Mouse (Mus musculus) C2C12 (cell line): ENCODE results near the gene Nppc. TPM values are rescaled to one million over a fixed set of nuclear protein-coding genes. Genes with fewer than 3 reads are reported as not detected.
A peak's percentile ranks its signal among the peaks of the same experiment; 100 is the strongest.

Experiments
- H3K27me3 ChIP-seq: one replicate; pipeline ENCODE4 v1.6.1; 2011; ENCODE audit not compliant: control insufficient read depth, insufficient read depth, insufficient read length
- H3K36me3 ChIP-seq: one replicate; pipeline ENCODE4 v1.6.1; 2011; ENCODE audit not compliant: control insufficient read depth, insufficient read depth
- H3K4me3 ChIP-seq: one replicate; pipeline ENCODE4 v1.5.1; 2011; ENCODE audit warnings: mild to moderate bottlenecking, control low read depth; ENCODE audit not compliant: poor library complexity, insufficient read depth, severe bottlenecking
- H3K79me2 ChIP-seq: one replicate; pipeline ENCODE4 v1.6.1; 2011; ENCODE audit not compliant: control insufficient read depth, insufficient read depth
- H3K79me3 ChIP-seq: one replicate; pipeline ENCODE4 v1.6.1; 2011; ENCODE audit warnings: low read depth, control low read depth
- H3ac ChIP-seq: one replicate; pipeline ENCODE3; 2011; ENCODE audit warnings: low read depth; ENCODE audit not compliant: control insufficient read depth, insufficient read length
- CEBPB ChIP-seq: IDR thresholded peaks from one replicate; pipeline ENCODE4 v1.6.1; 2011; ENCODE audit warnings: low read depth, mild to moderate bottlenecking, control low read depth, moderate library complexity
- CTCF ChIP-seq: IDR thresholded peaks from one replicate; pipeline ENCODE4 v1.5.1; 2011; ENCODE audit not compliant: control insufficient read depth, insufficient read depth, insufficient read length
- FOSL1 ChIP-seq: IDR thresholded peaks from one replicate; pipeline ENCODE4 v1.8.0; 2011; ENCODE audit warnings: mild to moderate bottlenecking, low read length; ENCODE audit not compliant: poor library complexity, insufficient read depth, severe bottlenecking
- MAX ChIP-seq: IDR thresholded peaks from one replicate; pipeline ENCODE4 v1.6.1; 2011; ENCODE audit warnings: mild to moderate bottlenecking, control low read depth
- MYOD1 ChIP-seq: IDR thresholded peaks from one replicate; pipeline ENCODE4 v1.6.1; 2011; ENCODE audit warnings: low read depth; ENCODE audit not compliant: control insufficient read depth, insufficient read length
- MYOG ChIP-seq: IDR thresholded peaks from one replicate; pipeline ENCODE4 v1.6.1; 2011; ENCODE audit not compliant: control insufficient read depth, insufficient read length; ENCODE audit errors: extremely low read depth
- USF1 ChIP-seq: IDR thresholded peaks from one replicate; pipeline ENCODE4 v1.6.1; 2011; ENCODE audit warnings: low read depth, mild to moderate bottlenecking, control low read depth, moderate library complexity
- long read RNA-seq, 2 experiments: library from polyadenylated mRNA; unstranded; transcript quantifications; one replicate each; pipeline ENCODE4 v2.0.0; 2019 to 2020
- polyA plus RNA-seq: library from polyadenylated mRNA; unstranded; fragments of >200 nt; fragmentation: generic; extraction: Trizol; gene quantifications from one replicate; pipeline ENCODE4 v1.2.1, GENCODE M21; 2012; ENCODE audit warnings: missing spikeins

The Nppc gene
- not detected for polyA plus RNA-seq
- long read RNA-seq, experiment 1: 0 reads
- long read RNA-seq, experiment 2: 0 reads

- TF ChIP-seq CTCF: peak; percentile 25
- no peak for TF ChIP-seq MYOD1
- Histone ChIP-seq H3K79me2 (no peaks in the 10 kb centered on the region), H3ac (no peak within 1 kb of the TSS), H3K27me3 (peaks cover 58% of the 10 kb centered on the region), H3K79me3 (no peaks in the 10 kb centered on the region), H3K4me3 (no peak within 1 kb of the TSS), H3K36me3 (no peaks in the 10 kb centered on the region)
These were observed at the start of gene Nppc for GRCm38 (mm10) chr1:86670279-86671038. Nppc (minus strand) TSS chr1:86670571.

GRCm38 (mm10) chr1:86719391-86719790 lies 49.0 kb upstream of the Nppc start:
- TF ChIP-seq CEBPB (no peak), FOSL1 (no peak), MYOD1 (no peak), MYOG (no peak), MAX (no peak), CTCF (no peak), USF1 (no peak)
- Histone ChIP-seq H3K79me2 (no peaks in the 10 kb centered on the region), H3K27me3 (no peaks in the 10 kb centered on the region), H3K79me3 (peaks cover 1% of the 10 kb centered on the region), H3ac (no peak overlapping the region), H3K4me3 (no peak overlapping the region), H3K36me3 (no peaks in the 10 kb centered on the region)

DNA sequence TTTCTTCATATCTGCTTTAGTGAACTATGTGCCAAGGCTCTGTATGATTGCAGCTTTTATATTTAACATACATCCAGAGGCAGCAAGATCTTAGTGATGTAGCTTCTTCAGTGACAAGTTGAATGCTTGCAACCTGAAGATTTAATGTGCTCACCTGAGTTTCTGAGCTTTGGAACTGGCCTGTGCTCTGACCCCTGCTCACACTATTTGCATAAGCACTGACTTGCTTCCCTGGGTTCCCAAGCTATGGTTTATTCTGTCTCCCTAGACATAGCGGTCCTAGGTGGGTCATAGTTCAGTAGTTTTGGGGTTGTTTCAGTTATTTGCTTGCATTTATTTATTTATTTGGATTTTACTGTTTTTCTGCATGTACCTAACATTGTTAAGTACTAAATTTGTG lies 47.8 kb upstream of the Nppc start:
- TF ChIP-seq MAX: no peak
- TF ChIP-seq FOSL1: no peak
- TF ChIP-seq USF1: no peak
- Histone ChIP-seq H3ac (no peak overlapping the region), H3K79me3 (peaks cover 1% of the 10 kb centered on the region), H3K4me3 (no peak overlapping the region), H3K27me3 (no peaks in the 10 kb centered on the region), H3K36me3 (no peaks in the 10 kb centered on the region), H3K79me2 (no peaks in the 10 kb centered on the region)

DNA sequence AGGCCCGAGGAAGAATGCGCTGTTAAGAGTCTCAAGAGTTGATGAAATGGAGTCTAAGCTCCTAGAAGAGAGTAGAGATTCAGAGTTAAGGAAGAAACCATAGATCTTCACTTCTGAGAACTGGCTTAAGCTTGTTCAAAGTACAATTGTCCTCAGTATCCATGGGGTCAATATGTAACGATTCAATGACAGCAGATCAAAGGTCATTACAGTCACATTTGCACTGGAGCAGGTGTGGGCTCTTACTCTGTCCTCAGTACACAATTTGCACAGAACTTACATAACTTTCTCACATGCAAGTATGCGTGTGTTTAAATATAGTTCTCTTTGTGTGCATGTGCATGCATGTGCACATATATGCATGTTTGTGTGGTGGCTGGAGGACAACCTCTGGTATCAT lies 42.7 kb upstream of the Nppc start:
- no peak for TF ChIP-seq MYOG
- TF ChIP-seq FOSL1: no peak
- no peak for TF ChIP-seq CEBPB
- no peak for TF ChIP-seq USF1
- TF ChIP-seq CTCF: no peak
- TF ChIP-seq MYOD1: no peak
- no peak for TF ChIP-seq MAX
- no peaks in the 10 kb centered on the region for H3K27me3 ChIP-seq
- peaks cover 5% of the 10 kb centered on the region for H3K79me2 ChIP-seq
- H3K79me3 ChIP-seq: no peaks in the 10 kb centered on the region
- no peak overlapping the region for H3ac ChIP-seq
- no peak overlapping the region for H3K4me3 ChIP-seq
- H3K36me3 ChIP-seq: no peaks in the 10 kb centered on the region

DNA sequence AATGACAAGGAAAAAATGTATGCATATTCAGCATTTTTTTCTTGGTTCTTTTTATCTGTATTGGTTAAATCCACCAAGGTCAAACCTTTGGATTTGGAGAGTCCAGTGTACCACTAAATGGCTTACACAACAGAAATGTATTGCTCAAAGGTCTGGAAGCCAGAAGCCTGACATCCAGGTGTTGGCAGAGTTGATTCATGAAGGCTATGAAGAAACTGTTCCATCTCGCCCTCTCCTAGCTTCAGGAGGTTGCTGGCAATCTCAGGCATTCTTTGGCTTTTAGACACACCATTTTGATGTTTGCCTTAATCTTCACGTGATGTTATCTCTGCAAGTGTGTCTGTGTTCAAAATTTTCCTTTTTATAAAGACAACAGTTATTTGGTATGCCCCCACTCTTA lies 41.7 kb upstream of the Nppc start:
- H3K36me3 ChIP-seq: no peaks in the 10 kb centered on the region
- H3K27me3 ChIP-seq: no peaks in the 10 kb centered on the region
- no peaks in the 10 kb centered on the region for H3K79me3 ChIP-seq
- H3K4me3 ChIP-seq: no peak overlapping the region
- H3ac ChIP-seq: no peak overlapping the region
- peaks cover 10% of the 10 kb centered on the region for H3K79me2 ChIP-seq
- TF ChIP-seq USF1: no peak
- no peak for TF ChIP-seq CTCF
- no peak for TF ChIP-seq FOSL1
- TF ChIP-seq MYOD1: no peak
- no peak for TF ChIP-seq MYOG
- TF ChIP-seq MAX: no peak
- no peak for TF ChIP-seq CEBPB

GRCm38 (mm10) chr1:86709546-86709945 lies 39.2 kb upstream of the Nppc start:
- peaks cover 21% of the 10 kb centered on the region for H3K79me2 ChIP-seq
- H3ac ChIP-seq: no peak overlapping the region
- TF ChIP-seq USF1 (no peak), CEBPB (no peak), CTCF (no peak), MAX (no peak), MYOD1 (no peak), MYOG (no peak)
- peaks cover 4% of the 10 kb centered on the region for H3K79me3 ChIP-seq
- no peaks in the 10 kb centered on the region for H3K27me3 ChIP-seq
- H3K4me3 ChIP-seq: no peak overlapping the region
- no peaks in the 10 kb centered on the region for H3K36me3 ChIP-seq
